Mouse (Mus musculus): ENCODE measurements around the gene 4930433I11Rik.
"Not testable (repeated sequence)": the region's sequence is repeated elsewhere in the genome, so short reads cannot be mapped to it uniquely, and the experiment has no call there.

The 4930433I11Rik gene

DNA sequence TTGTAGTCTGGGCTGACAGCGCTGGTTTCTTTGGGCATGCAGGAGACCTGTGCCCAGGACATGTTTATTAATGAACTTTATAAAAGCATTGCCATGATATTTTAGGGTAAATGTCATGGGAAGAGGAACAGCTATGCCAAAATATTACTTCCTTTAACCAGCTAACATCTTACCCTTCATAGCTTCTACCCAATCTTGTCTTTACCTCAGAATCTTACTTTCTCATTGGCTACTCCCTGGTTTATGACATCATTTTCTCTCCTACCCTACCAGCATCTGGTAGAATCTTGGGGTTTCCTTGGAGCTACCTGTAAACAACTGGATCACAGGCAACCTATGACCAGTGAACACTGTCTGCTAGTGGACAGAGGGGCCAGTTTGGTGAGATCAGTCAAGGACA lies at the start of gene 4930433I11Rik:
Gene 4930433I11Rik (plus strand): TSS at position 301 of the 400 bp plus-strand sequence.
- no peak for DNase-seq (ENCODE audit: low read depth, low spot score)

DNA sequence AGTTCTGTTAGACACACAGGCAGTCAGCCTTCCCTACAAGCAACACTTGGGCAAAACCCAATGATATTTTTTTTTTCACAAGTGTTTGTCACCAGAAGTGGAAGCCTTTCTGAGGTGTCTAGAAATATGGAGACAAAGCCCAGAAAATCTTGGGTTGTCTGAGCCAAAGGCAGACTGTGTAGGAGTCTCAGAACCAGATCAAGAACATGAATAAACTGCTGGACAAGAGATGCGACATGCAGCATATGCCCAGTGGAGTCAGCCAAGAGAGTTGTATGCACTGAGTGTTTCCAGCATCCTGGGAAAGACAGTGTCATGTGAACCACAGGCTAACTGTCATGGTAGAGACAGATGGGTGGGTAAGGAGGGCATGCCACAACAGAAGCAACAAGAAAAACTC lies 48.0 kb upstream of the 4930433I11Rik start:
- DNase-seq (ENCODE audit: low read depth, low spot score), result no peak

DNA sequence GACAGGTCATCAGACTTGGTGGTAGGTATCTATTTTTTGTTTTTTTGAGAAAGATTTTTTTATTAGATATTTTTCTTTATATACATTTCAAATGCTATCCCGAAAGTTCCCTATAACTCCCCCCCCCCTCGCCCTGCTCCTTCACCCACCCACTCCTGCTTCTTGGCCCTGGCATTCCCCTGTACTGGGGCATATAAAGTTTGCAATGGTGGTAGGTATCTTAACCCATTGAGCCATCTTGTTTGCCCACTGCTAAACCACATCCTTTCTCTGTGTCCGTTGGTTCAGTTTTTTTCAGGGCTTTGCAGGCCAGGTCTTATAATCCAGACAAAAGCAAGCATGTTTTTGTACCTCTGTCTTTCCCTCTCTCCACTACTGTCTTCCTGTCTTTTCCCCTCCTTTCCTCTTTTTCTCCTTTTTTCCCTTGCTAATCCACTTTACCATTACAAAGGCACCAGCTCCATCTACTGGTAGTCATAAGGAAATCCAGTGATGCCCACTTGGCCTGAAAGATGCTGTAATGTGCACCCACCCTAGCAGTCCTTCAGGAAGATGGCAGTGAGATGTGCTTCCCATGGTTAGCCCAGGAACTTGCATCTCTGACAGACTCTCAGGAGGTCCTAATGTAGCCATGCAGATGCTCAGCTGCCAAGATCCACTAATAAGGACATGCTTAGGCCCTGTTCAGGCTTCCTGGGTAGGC lies 45.0 kb upstream of the 4930433I11Rik start:
- DNase-seq (ENCODE audit: low read depth, low spot score), result peak; percentile 20

DNA sequence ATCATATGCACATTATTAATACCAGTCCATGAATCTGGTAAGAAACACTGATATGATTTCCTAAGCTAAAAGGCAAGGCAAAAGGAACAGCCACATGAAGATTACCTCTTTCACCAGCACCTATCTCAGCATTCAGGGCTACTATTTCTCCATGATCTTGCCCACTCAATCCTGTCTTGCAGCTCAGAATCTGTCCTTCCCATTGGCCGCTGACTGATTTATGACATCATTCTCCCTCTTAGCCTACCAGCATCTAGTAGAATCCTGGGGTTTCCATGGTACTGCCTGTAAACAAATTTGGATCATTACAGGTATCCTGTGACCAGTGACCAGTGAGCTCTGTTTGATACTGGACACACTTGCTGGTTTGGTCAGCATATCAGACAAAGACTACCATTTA lies 45.1 kb downstream of the 4930433I11Rik start, which contains the start of gene Gm4884:
Gene Gm4884 (plus strand): TSS at position 301 of the 400 bp plus-strand sequence.
- DNase-seq (ENCODE audit: low read depth, low spot score), result not testable (repeated sequence)

DNA sequence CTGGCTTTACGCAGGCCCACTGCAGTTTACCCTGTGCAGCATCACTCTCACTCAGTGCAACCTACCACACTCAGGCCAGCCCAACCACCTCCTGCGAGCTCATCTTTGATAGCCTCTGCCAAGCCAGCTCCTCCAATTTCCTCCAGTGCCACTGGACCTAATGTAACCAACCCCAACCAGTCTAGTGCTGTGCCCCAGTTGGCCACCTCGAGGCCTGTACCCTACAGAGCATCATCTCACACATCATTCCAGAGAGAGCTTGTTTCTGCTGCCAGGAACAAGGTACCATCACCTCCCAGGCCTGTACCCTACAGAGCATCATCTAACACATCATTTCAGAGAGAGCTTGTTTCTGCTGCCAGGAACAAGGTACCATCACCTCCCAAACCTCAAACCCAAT lies 56.7 kb downstream of the 4930433I11Rik start:
- not testable (repeated sequence) for DNase-seq (ENCODE audit: low read depth, low spot score)

Measured in retina, adult 2 months (tissue).